Mouse (Mus musculus) adrenal gland, adult 18-20 months (tissue): ENCODE data around the gene Inafm1. TPM values are rescaled to one million over a fixed set of nuclear protein-coding genes. Genes with fewer than 3 reads are reported as not detected.
"Not testable (repeated sequence)": the region's sequence is repeated elsewhere in the genome, so short reads cannot be mapped to it uniquely, and the experiment has no call there.

ENCODE experiments used
- DNase-seq, 2 experiments: peaks; one replicate each; pipeline ENCODE4 v3.0.0; 2021 to 2022; ENCODE audit warnings: low spot score in 2 of 2
- total RNA-seq, 2 experiments: library from RNA; stranded (reverse); gene quantifications; 1 replicate in 1 of 2; 2 replicates in 1 of 2; pipeline ENCODE4 v1.2.3; 2021

Gene Inafm1
- total RNA-seq, 2 experiments from 2014 or later: 21.1 to 21.8 TPM

- DNase-seq: not testable (repeated sequence)
Measured at GRCm38 (mm10) chr7:16266593-16266992, 6.8 kb downstream of the Inafm1 start.

- DNase-seq: no peak
Measured at GRCm38 (mm10) chr7:16265856-16266255, 7.6 kb downstream of the Inafm1 start.

GRCm38 (mm10) chr7:16263843-16264242, 9.6 kb downstream of the Inafm1 start:
- no peak for DNase-seq

GRCm38 (mm10) chr7:16263015-16263787, 10.2 kb downstream of the Inafm1 start:
- peak; percentile 71 to 86 for DNase-seq

GRCm38 (mm10) chr7:16261097-16261496, 12.3 kb downstream of the Inafm1 start:
- no peak for DNase-seq

GRCm38 (mm10) chr7:16259110-16259590, 14.3 kb downstream of the Inafm1 start, which contains the start of gene C5ar1:
Gene C5ar1 (minus strand): TSS chr7:16259540.
- no peak for DNase-seq

- DNase-seq: no peak
Measured at GRCm38 (mm10) chr7:16257830-16258229, 15.6 kb downstream of the Inafm1 start.

- not testable (repeated sequence) for DNase-seq
Measured at GRCm38 (mm10) chr7:16255963-16256362, 17.5 kb downstream of the Inafm1 start.

GRCm38 (mm10) chr7:16254195-16254594, 19.2 kb downstream of the Inafm1 start:
- DNase-seq: no peak

- DNase-seq: no peak
Measured at GRCm38 (mm10) chr7:16250687-16251086, 22.7 kb downstream of the Inafm1 start.

GRCm38 (mm10) chr7:16245958-16246357, 27.5 kb downstream of the Inafm1 start:
- DNase-seq: no peak

- no peak for DNase-seq
Measured at GRCm38 (mm10) chr7:16244067-16244466, 29.4 kb downstream of the Inafm1 start, which contains the start of gene C5ar2. Gene C5ar2 (minus strand): TSS chr7:16244154.

- DNase-seq: no peak
Measured at GRCm38 (mm10) chr7:16242198-16242597, 31.2 kb downstream of the Inafm1 start.

GRCm38 (mm10) chr7:16241787-16242186, 31.6 kb downstream of the Inafm1 start:
- DNase-seq: no peak

- no peak for DNase-seq
Measured at GRCm38 (mm10) chr7:16240978-16241303, 32.5 kb downstream of the Inafm1 start.

- DNase-seq: no peak
Measured at GRCm38 (mm10) chr7:16240281-16240977, 33.0 kb downstream of the Inafm1 start.

GRCm38 (mm10) chr7:16239554-16239997, 33.8 kb downstream of the Inafm1 start:
- no peak for DNase-seq

- DNase-seq: no peak
Measured at GRCm38 (mm10) chr7:16229869-16230268, 43.5 kb downstream of the Inafm1 start.
